Mouse (Mus musculus) cerebellum, postnatal 10 days (tissue): Measurements from ENCODE around the gene Cops8.

ENCODE experiments used
- DNase-seq, 2 experiments: peaks; one replicate each; pipeline ENCODE4 v3.0.0; 2021; ENCODE audit warnings: mixed read lengths in 2 of 2

Gene Cops8

GRCm38 (mm10) chr1:90651781-90652180 lies 49.0 kb downstream of the Cops8 start:
- DNase-seq = peak in 1 of 2 experiments; percentile 28

GRCm38 (mm10) chr1:90652553-90652952 lies 49.8 kb downstream of the Cops8 start:
- no peak for DNase-seq

- no peak for DNase-seq
Measured at GRCm38 (mm10) chr1:90656492-90657245, 53.9 kb downstream of the Cops8 start.

- peak in 1 of 2 experiments; percentile 26 for DNase-seq
Measured at GRCm38 (mm10) chr1:90657292-90658050, 54.7 kb downstream of the Cops8 start.

- peak; percentile 21 to 34 for DNase-seq
Measured at GRCm38 (mm10) chr1:90658581-90658980, 55.8 kb downstream of the Cops8 start.

- DNase-seq = no peak
Measured at GRCm38 (mm10) chr1:90660150-90660549, 57.4 kb downstream of the Cops8 start.

- DNase-seq = no peak
Measured at GRCm38 (mm10) chr1:90662491-90662890, 59.7 kb downstream of the Cops8 start.
